Mouse (Mus musculus): ENCODE measurements around the gene Fam160a2.
A peak's percentile ranks its signal among the peaks of the same experiment; 100 is the strongest.

The Fam160a2 gene

DNA sequence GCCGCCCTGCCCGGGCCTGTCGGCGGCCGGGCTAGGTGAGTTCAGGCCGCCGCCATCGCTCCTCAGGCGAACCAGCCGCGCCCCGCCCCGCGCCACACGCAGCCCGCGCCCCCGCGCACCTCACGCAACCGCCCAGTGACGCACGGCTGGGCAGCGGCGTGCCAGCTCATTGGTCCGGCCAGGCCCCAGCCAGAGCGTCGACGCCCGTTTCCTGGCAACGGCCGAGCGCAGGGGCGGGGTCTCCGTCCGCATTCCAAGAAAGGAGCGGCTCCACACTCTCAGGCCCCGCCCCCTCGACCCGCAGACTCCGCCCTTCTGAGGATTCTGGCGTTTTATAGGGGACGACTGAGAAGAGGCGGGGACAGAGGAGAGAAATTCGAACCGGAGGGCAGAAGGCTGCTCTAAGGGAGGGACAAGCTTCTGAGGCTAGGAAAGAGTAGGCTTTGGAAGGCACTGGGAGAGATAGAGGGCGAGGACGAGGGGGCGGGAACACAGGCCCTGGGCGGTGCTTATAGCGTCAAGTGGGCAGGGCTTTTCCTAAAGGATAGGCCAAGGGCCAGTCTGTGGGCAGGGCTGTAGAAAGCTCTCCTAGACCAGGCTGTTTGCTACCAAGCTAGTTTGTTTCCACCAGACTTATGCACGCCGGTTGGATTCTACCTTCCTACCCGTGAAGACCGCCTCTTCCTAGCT, at the start of gene Fam160a2:
TSS of gene Fam160a2 (minus strand) at position 120 of the 690 bp plus-strand sequence.
- DNase-seq, result peak; percentile 99

DNA sequence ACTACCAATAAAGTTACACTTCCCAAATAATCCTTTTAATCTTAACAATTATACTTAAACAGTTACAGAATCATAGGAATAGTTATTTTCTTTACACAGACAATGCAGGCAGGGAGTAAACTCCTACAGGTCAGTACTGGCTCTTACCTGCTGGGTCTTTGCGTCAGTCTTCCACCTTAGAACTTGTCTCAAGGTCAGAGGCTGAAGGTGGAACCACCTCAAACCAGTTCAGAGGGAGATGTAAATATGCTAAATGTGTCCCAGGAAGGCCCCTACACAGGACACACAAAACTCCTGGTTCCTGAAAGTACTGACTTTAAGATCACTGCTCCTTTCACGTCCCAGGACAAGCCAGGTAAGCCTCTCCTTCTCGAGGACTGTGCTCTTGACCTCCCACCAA, 45.2 kb upstream of the Fam160a2 start:
- no peak for DNase-seq

DNA sequence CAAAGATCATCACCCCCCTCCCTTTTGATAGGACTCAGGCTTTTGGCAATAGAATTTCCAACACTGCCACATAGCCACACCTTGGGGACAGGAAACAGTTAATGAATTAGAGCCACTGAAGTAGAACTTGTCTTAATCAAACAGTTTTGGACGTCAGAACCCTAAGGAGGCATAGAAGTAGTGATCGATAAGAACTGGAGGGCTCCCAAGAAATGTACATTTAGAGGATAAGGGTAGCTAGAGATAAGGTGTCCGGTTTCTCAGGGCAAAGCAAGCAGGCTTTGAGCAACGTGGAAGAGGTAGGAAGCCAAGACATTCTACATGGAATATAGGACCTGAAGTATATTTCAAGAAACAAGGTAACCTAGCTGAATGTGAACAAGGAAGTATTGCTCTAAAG, 41.6 kb upstream of the Fam160a2 start:
- DNase-seq, result no peak

DNA sequence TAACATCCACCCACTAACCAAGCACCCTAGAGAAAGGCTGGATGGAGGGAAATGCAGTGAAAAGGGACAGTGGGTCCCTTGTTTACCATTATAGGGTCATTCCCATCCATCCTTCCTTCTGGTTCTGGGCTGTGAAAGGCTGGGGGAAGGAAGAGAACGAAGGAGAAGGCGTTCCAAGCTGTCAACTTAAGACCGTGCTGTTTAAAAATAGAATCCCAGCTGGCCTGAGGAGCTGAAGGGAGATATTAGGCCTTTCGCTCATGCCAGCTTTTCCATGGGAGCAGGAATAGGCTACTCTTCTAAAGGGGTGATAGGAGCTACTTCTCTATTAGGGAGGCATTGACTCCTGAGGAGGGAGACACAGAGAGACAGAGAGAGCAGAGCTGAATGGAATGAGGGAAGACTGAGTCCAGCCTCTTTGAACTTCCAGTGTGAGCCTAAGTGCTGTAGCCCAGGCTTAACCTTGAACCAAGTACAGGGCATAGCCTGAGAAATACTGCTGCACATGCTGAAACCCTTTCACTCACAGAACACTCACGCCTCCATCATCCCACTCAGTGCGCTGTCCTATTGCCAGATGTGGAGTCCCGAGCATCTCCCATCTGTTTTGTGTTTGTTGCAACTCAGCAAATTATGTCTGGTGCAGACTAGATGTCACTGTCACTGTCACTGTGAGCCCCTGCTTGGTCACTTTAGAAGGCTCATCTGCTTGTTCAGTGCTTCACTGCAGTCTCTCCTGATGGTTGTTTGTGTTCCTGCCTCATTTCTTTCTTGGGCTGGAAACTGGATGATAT, 38.3 kb upstream of the Fam160a2 start:
- DNase-seq, result no peak

DNA sequence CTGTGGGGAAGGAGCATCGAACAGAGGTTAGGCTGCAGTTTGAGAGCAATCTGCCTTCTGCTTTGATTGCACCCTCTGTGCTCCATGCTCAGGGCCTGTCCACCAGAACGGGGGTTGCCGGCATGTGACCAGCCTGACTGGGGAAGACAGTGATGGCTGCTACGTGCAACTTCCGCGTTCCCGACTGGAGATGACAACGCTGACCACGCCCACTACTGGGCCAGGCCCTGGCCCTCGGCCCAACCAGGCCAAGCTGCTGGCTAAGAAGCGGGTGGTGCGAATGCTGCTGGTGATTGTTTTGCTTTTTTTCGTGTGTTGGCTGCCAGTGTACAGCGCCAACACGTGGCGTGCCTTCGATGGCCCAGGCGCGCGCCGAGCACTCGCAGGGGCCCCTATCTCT, 34.9 kb upstream of the Fam160a2 start:
- DNase-seq, result no peak

DNA sequence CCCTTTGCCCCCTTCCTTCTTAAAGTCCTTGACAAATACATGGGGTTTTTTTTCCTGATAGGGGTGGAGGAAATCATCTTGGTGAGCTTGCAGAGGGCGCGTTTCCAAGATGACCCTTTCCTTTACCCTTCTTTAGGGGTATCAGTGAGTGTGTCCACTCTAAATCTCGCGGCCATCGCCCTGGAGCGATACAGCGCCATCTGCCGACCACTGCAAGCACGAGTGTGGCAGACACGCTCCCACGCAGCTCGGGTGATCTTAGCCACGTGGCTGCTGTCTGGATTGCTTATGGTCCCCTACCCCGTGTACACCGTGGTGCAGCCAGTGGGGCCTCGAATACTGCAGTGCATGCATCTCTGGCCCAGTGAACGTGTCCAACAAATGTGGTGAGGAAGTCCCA, 34.0 kb upstream of the Fam160a2 start:
- no peak for DNase-seq

DNA sequence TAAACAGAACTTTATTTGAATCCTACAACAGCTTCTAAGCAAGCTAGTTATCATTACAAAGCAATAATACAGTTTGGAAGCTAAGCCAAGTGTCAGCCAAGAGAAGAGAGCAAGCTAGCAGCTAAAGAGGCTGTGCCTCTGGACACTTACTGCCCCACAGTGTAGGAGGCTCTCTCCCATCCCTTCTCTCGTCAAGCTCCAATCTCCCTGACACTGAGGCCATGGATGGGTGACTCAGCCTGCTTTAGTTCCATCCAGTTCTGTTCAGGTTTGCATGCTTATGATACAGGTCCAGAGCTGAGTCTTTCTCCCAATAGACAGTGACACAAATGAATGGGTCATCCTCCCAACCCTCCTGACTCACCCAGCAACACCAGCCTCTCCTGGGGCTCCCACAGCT, 32.2 kb upstream of the Fam160a2 start:
- DNase-seq, result no peak

DNA sequence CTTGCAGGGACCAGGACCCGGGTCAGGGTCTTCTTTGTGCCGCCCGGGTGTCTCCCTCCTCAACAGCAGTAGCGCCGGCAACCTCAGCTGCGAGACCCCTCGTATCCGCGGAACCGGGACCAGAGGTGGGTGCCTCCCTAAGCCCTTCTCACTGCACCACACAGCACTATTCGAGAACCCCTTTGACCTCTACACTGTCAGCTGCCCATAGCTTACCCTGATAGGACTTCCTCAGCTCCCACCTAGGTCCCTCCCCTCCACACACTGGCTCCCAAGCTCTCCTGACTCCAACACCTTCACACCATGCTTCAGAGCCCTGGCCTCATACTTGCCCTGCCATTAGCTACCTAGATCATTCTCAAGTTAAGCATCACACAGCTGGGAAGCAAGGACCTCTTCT, 26.2 kb upstream of the Fam160a2 start:
- DNase-seq, result no peak

DNA sequence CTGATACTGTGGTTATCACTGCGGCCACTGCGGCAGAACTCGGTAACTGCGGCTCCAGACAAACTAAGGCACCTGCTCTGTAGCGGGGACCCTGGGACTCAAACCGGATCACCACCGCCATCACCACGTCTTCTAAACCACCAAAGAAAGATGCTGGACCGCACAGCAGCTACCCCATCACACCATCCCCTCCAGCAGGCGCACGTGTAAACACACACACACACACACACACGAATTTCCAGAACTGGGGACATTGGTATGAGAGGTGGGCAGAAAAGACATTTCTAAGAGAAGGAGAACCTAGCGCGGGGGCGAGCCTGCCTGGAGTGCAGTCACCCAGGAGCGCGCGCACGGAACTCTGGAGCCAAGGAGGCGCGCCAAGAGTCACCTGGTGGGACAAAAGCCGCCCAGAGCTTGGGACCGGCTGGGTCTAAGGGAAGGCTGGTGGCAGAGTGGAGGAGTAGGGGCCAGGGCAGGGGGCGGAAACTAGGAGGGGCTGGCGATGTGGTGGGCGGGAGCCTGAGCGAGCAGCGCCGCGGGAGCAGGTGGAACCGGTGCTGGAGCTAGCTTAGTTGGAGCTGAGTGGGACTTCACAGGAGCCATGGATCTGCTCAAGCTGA, 25.7 kb upstream of the Fam160a2 start, which contains the start of gene Cckbr:
TSS of gene Cckbr (plus strand) at position 308 of the 620 bp plus-strand sequence.
- DNase-seq, result peak; percentile 74

DNA sequence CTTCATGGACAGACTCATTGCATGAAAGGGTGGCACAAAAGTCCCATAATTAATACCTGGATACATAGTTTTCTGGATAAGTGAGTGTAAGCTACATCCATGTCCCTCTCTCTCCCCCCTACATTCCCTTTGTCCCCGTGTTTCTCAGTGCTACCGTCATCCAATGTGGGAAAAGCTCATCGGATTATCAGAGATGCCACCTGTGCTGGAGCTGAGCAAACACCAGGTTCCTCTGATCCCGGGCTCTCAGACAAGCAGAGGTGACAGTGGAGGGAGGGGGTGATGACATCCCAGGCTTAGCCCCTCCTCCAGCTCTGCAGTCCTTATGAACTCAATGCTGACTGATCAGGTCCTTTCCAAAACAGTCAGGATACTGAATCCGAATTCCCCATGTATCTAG, 24.5 kb upstream of the Fam160a2 start:
- no peak for DNase-seq

DNA sequence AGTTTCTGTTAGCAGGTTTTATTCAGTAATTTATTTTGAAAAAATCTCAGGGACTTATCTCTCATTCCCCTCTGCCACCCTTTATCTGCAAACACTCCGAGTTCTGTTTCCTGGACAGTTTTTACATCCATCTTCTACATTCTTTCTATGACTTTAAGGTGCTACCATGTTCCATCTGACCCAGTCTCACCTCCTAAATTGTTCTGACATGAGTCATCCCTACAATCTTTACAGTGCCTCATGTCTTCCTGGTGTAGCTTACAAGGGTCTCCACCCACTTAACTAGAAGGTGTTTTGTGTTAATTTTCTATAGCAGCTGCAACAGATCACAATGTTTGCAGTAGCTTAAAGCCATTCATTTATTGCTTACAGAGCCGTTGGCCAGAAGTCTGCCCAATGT, 21.0 kb upstream of the Fam160a2 start:
- DNase-seq, result no peak

DNA sequence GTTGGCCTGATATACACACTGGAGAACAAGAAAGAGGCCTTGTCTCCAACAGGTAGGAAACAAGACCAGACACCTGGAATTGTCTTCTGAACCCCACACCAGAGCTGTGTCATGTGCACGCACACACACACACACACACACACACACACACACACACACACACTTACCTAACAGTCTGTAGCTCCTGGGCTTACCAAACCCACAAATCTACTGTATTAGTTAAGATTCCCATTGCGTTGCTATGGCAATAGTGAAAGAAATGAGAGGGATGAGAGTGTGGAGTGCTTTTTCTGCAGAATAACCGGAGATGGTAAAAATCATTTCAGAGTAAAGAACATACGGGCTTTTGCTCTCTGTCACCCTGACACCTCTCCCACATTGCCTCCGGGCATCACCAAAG, 18.3 kb upstream of the Fam160a2 start:
- DNase-seq, result no peak

DNA sequence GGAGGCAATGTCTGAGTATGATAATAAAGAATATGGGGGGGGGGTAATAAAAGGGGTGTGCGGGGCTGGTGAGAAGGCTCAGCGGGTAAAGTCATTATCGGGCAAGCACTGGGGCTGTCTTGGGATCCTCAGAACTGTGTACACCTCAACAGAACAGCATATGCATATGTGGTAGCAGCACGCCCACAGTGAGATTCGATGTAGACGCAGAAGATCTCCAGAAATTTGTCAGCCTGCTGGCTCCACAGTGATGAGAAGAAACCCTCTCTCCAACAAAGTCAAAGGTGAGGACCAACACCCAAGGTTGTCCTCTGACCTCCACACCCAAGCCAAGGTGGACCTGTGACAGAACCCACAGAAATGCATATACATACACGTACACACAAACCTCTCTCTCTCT, 16.7 kb upstream of the Fam160a2 start:
- DNase-seq, result no peak

DNA sequence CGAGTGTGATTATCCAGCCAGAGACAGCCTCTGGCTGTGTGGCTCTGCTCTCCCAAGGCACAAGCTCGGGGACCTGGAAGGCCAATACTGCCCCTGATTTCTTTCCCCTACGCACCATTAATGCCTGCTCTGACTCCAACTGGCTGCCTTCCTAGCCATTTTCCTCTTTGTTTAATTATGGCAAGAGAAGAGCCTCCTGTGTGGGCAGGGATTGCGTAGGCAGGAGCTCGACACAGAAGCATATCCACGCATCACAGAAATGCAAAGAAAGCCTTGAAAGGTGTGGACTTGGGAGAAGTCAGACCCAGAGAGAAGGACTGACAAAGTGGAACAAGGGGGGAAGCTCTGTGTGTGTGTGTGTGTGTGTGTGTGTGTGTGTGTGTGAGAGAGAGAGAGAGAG, 14.5 kb upstream of the Fam160a2 start:
- no peak for DNase-seq

DNA sequence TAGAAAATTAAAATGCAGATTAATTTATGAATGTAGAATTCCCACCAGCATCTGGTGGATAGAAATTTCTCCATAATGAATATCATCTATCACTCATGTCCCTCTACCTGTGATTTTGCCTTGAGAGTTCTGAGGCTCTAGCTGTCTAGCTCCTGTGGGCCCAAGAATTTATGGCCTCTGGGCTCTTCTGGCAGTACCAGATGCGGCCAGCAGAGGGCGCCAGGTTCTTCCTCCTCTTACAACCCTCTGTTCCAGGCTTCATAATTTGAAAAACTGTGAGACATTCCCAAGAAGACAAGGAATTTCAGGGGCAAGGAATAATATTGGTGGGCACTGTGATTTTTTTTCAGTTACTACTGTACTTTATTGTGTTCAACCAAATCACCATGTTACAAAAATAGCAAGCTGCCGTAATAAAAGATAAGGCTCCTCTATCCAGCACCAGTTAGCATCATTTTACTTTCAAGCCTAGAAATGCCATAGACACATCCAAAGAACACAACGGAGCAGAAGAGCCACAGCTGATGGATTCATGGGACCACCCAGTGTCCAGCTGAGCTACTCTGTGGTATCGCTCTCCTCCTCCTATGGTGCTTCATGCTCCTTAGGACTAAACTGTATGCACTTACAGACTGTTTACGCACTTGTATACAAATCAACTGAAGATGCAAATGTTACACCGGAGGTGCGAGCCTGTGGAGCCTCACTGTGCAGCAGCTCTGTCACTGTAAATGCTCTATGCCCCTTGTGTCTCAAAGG, 12.2 kb upstream of the Fam160a2 start:
- DNase-seq, result peak; percentile 83

DNA sequence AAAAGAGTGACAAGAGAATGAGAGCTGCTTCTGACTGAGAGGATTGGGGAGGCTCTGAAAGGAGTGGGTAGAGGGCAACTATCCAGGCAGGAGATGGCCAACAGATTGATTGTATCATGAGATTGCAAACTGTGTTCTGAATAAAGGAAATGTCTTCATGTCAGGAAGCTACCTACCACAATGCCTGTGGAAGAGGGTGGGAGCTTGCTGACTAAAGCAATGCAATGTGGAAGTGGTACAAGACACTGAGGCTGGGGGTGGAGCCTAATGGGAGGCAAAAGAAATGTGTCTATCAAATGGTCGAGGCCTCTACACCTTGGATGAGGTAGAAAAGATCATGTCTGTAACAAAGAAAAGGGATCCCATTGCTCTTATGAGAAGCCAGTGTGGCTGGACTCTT, 6.5 kb upstream of the Fam160a2 start:
- no peak for DNase-seq

DNA sequence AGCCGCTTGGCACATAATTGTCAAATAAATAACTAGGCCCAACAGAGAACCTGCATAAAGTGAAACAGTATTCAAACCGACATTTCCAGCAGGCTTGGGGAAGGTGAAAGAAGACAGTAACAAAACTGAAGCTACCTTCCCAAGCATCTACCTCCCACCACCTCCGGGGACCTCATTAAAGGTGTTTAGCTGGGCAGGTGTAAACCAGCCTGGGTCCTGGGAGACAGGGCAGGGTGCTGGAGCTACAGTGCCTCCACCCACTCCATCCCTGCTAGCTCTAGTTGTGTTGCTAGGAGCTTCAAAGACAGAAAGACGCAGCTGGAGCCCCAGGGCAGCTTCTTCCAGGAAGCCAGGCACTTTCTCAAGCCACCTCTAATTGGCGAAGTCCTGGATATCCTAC, 4.4 kb upstream of the Fam160a2 start, which contains the start of gene Cnga4:
TSS of gene Cnga4 (plus strand) at position 301 of the 400 bp plus-strand sequence.
- no peak for DNase-seq

DNA sequence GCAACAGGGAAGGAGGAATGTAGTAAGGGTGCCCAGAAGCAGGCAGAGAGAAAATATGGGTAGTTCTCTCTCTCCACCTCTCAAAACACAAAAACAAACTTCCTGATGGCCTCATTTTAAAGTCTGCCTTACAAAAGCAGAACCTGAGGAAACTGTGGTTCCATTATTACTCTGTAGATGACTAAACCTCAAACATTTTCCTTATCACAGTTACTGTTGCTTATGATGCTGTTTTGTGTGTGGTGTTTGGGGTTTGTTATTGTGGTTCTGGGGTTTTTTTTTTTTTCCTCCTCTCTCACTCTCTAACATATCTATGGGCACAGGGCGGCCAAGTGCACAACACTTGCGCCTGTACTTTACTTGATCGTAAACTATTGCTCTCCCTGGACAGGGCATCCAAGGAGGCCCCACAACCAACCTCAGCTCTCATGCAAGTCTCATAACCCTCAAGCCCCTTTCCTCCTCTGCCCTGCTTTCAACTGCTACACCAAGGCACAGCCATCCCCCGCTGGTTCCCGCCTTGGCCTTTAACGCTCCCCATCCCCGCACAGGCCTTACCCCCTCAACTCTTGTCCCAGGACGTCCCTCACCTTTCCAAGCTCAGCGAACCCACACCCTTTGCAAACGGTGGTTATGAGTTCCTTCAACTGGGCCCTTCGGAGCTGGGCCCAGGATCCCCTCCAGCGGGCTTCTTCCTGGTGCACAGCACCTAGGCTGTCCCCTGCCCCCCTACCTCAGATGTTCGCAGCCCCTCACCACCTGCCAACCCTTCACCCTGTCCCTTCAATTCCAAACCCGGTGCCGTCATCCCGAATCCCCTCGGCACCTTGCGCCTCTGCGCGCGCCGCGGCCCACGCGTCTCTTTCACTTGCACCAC, 558 bp downstream of the Fam160a2 start:
- no peak for DNase-seq

DNA sequence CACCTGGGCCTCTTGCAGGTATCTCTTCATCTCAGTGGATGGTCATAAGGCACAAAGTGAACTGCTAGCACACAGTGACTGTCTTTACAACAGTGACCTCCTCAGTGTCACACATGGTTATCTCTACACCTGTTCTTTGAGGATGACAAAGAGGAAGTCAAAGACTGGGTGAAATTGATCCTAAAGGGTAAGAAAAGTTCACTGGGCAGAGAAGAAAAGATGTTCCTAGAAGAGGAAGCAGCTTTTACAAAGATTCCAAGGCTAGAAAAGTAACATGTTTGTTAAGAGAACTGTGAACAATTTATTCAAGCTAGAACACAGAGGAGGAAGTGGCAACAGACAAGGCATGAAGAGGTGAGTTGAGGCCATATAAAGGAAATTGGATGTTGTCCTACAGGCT, 3.7 kb downstream of the Fam160a2 start:
- DNase-seq, result no peak

DNA sequence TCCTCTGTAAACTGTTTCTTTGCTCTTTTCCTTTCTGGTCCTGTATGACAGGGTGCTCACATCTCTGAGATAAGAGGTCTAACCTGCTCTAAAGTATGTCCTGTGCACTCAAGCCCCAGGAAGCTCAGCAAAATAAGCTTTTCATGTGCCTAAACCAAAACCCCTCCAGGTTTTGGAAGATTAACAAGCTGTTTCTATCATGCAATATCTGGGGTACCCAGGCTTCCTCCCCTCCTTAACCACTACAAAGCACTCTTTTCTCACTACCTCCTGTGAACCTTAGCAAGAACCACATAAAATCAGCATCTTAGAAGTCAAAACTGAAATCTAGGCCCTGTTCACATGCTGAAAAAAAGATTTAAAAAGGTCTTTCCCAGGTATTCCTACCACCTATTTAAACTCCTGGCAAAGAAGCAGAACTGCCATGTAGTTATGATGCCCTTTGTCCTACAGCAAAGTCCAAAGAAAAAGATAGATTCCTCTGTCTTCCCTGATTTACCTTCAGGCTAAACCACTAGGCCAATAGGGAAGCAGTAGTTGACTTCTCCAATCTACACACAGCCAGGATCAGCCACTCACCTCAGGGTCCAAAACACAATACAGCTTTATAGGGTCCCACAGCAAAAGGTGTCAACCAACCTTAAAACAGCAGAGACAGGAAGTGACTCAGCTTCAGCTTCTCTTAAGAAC, 4.6 kb downstream of the Fam160a2 start:
- no peak for DNase-seq

DNA sequence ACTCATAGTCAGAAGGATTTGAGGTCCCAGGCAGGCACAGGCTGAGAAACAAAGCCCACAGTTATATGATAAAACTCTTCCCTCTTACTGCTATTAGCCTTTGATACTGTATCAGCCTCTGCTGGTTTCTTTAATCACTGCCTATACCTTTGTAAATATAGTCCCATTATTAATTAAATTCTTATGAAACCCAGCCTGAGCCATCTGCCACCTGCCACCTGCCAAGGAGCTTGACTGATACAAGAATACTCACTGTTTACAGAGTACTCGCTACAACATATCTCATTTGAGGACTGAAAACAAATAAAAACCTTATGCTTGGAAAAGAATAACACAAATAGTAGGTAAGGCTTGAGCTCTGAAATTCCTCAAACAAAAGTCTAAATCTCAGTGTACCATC, 5.2 kb downstream of the Fam160a2 start:
- no peak for DNase-seq

DNA sequence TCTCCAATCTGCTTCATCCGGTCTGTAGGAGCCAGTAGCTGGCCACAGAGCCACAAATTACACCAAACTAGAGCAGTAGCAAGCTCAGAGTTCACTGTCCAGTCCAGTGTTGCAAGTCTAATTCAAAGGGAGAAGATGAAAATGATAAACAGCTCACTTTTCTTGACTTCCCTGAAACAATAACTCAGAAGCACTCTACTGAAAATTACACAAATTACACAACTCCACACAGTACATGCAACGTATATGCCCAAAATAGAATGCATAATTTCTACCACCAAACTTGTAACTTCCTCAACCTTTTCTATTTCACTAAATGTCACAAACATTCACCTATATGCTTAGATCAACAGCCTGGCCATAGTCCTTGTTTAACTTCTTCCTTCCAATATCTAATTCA, 9.6 kb downstream of the Fam160a2 start:
- DNase-seq, result no peak
